Mouse (Mus musculus) cerebellum, adult 18-20 months (tissue): Measurements from ENCODE around the gene Zfp507.
A peak's percentile ranks its signal among the peaks of the same experiment; 100 is the strongest.

ENCODE experiments used
- DNase-seq, 2 experiments: peaks; one replicate each; pipeline ENCODE4 v3.0.0; 2021

The Zfp507 gene

GRCm38 (mm10) chr7:35802906-35803595, at the start of gene Zfp507:
TSS of gene Zfp507 (minus strand) at chr7:35803003.
- peak; percentile 87 to 91 for DNase-seq

- DNase-seq, result no peak
These were observed 47.6 kb upstream of the Zfp507 start for GRCm38 (mm10) chr7:35850426-35850825.

- DNase-seq, result no peak
These were observed 45.7 kb upstream of the Zfp507 start for GRCm38 (mm10) chr7:35848526-35848925.

GRCm38 (mm10) chr7:35840504-35840903, 37.7 kb upstream of the Zfp507 start:
- DNase-seq, result no peak

GRCm38 (mm10) chr7:35836851-35837250, 34.0 kb upstream of the Zfp507 start:
- DNase-seq, result peak in 1 of 2 experiments; percentile 3

- no peak for DNase-seq
These were observed 33.6 kb upstream of the Zfp507 start for GRCm38 (mm10) chr7:35836415-35836814.

- DNase-seq, result no peak
These were observed 27.3 kb upstream of the Zfp507 start for GRCm38 (mm10) chr7:35830119-35830518.

- DNase-seq, result no peak
These were observed 21.1 kb upstream of the Zfp507 start for GRCm38 (mm10) chr7:35823906-35824305.

- DNase-seq, result no peak
These were observed 19.5 kb upstream of the Zfp507 start for GRCm38 (mm10) chr7:35822320-35822719.

- no peak for DNase-seq
These were observed 18.6 kb upstream of the Zfp507 start for GRCm38 (mm10) chr7:35821357-35821756.

- DNase-seq, result no peak
These were observed 16.7 kb upstream of the Zfp507 start for GRCm38 (mm10) chr7:35819486-35819885.

- no peak for DNase-seq
These were observed 12.2 kb upstream of the Zfp507 start for GRCm38 (mm10) chr7:35814759-35815551.

- no peak for DNase-seq
These were observed 10.5 kb upstream of the Zfp507 start for GRCm38 (mm10) chr7:35813306-35813705.

- no peak for DNase-seq
These were observed 7.9 kb upstream of the Zfp507 start for GRCm38 (mm10) chr7:35810736-35811135.

GRCm38 (mm10) chr7:35804206-35804605, 1.4 kb upstream of the Zfp507 start:
- no peak for DNase-seq

GRCm38 (mm10) chr7:35802201-35802905, 450 bp downstream of the Zfp507 start:
- DNase-seq, result peak in 1 of 2 experiments; percentile 16

GRCm38 (mm10) chr7:35796123-35796522, 6.7 kb downstream of the Zfp507 start:
- DNase-seq, result no peak

GRCm38 (mm10) chr7:35794145-35794664, 8.6 kb downstream of the Zfp507 start:
- no peak for DNase-seq

GRCm38 (mm10) chr7:35792150-35792848, 10.5 kb downstream of the Zfp507 start:
- no peak for DNase-seq

GRCm38 (mm10) chr7:35790926-35791325, 11.9 kb downstream of the Zfp507 start:
- DNase-seq, result no peak

- no peak for DNase-seq
These were observed 12.6 kb downstream of the Zfp507 start for GRCm38 (mm10) chr7:35790201-35790600.

- no peak for DNase-seq
These were observed 17.2 kb downstream of the Zfp507 start for GRCm38 (mm10) chr7:35785579-35785978.

GRCm38 (mm10) chr7:35782252-35782651, 20.6 kb downstream of the Zfp507 start:
- DNase-seq, result no peak
